Mouse (Mus musculus): ENCODE data around the gene Olfr1032.
"Not testable (repeated sequence)": the region's sequence is repeated elsewhere in the genome, so short reads cannot be mapped to it uniquely, and the experiment has no call there.

The Olfr1032 gene

DNA sequence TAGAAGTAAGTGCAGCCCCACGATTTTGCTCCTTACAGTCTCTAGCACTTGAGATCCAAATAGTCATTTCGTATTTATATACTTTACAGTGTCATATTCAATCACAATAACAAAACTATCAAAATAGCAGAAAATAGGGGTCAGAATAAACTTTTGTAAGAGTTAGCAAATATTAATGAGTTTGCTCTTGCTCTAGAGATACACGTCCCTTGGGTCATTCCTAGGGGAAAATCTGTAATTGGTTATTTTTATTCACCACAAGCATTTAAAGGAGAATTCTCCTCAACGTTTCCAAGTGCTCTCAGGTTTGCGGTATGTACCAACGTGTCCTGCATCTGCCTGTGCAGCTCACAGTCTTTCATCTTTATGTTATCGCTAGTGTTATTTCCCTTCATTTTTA is at the start of gene Olfr1032:
Gene Olfr1032, plus strand, starts transcription at position 301 of the 400 bp plus-strand sequence.
- no peak for DNase-seq (ENCODE audit: extremely low spot score, low spot score)

DNA sequence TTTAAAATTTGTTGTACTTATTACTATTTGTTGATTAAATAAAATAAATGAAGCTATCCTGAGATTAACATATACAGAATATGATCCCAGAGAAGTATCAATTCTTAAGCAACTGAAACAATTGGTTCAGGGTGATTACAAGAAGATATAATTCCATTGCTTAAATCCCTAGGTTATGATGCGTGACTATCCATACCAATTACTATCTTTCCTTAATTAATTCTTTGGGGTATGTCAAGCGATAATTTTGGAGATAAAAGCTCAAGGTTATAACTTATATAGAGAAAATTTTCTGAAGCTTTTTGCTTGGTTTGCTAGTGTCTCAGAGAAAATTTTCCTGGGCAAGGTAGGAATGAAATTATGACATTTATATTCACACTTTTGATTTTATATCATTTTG is 31.7 kb upstream of the Olfr1032 start, which contains the start of gene Olfr1029:
Gene Olfr1029, plus strand, starts transcription at position 301 of the 400 bp plus-strand sequence.
- DNase-seq (ENCODE audit: extremely low spot score, low spot score), result no peak

DNA sequence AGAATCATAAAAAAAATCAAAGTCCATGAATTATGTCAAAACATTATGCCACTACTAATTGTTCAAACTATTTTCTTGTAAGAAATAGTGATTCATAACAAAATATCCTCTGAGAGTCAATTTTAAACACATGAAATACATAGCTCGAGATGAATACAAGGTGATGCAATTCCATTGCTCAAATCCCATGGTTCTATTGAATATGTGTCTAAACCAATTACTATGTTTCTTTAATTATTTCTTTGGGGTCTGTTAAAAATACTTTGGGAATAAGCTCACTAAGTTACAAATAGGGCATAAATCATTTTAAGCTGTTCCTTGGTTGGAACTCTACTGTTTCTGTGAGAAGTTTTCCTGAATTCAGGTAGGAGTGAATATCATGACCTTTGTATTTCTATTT is 26.4 kb upstream of the Olfr1032 start, which contains the start of gene Olfr1030:
Gene Olfr1030, plus strand, starts transcription at position 301 of the 400 bp plus-strand sequence.
- no peak for DNase-seq (ENCODE audit: extremely low spot score, low spot score)

DNA sequence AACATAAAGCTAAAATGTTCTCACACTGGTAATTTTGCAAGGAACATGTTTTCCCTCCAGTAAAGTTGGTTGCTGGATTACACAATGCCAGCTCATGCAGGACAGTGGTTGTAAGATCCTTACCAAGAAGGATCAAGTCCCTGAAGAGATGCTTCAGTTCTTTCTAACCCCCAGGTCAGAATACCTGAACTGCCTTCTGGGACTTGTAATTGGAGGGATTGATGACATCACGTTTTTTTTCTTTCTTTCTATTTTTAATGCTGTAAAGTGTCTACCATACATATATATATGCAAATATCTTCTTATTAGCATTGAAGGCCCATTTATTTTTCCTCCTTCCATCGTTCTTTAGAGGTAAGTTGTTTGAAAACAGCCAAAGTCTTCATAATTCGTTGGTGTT is 15.3 kb upstream of the Olfr1032 start, which contains the start of gene Olfr1031:
Gene Olfr1031, plus strand, starts transcription at position 301 of the 400 bp plus-strand sequence.
- no peak for DNase-seq (ENCODE audit: extremely low spot score, low spot score)

DNA sequence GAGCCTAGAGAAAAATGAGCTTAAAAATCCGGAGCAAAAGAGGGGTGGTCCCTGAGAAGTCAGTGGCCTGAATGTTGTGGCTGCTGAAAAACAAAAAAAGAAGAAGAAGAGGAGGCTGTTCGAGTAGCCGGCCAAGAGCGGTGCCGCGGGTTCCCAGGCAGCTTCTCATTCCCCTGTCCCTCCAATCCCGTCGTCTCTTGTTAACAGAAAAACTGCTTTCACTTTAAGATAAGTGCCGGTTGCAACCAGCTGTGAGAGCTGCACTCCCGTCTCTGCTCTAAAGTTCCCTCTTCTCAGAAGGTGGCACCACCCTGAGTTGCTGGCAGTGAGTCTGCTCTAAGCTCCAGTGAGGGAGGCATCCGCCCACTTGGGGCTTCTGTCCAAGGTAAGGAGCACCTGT is 15.1 kb downstream of the Olfr1032 start, which contains the start of gene Olfr1033:
Gene Olfr1033, plus strand, starts transcription at position 228 of the 400 bp plus-strand sequence.
- peak; percentile 16 for DNase-seq (ENCODE audit: extremely low spot score, low spot score)

DNA sequence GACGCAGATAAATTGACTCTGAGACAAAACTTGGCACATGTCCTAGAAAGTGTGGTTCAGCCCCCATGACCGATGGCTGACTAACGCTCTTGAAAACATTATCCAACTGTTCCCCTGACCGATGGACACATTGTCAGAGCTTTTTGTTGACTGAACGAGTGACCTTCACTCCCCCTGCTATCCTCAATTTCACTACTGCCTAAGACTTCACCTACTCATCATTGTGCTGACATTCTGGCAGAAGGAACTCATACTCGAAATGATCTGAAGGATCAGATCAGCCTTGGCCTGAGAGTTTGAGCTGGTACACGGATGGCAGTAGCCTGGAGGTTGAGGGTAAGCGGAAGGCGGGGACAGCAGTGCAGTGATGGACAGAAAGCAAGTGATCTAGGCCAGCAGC is 16.2 kb downstream of the Olfr1032 start:
- not testable (repeated sequence) for DNase-seq (ENCODE audit: extremely low spot score, low spot score)

DNA sequence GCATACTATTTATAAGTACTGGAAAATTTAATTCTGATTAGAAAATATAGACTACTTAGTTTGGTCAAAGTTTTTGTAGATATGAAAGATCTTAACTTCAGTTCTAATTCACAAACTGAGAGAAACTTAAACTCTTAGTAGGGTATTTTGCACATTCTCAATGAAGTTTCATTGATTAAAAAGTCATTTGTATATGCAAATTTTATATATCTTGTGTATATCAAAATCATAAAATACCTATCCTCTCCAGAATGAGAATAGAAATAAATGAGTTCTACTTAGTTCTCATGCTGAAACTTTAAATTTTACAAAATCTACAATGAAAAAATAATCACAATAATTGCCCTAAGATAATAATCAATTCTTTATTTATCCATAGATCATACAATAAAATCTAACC is 40.2 kb downstream of the Olfr1032 start, which contains the start of gene Olfr1034:
Gene Olfr1034, plus strand, starts transcription at position 301 of the 400 bp plus-strand sequence.
- no peak for DNase-seq (ENCODE audit: extremely low spot score, low spot score)

DNA sequence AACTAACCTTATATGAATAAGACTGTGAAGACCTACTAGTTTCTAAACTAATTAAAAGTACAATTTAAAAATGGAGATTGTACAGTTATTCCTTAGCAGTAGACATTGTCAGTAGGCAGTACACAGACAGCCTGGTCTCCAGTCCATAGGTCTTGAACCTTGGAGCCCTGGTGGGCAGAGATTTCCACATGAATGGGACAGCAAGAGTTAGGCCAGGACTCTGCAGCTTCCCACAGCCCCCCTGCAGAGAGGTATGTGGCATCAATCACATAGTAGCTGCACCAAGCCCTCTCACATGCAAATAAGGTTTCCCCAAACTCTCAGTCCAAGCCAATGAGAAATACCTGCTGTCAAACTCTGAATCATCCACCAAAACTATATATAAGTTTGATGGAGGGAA is 45.4 kb downstream of the Olfr1032 start:
- DNase-seq (ENCODE audit: extremely low spot score, low spot score), result not testable (repeated sequence)
